Mouse (Mus musculus) splenic B cell, adult 2 months (primary cell): ENCODE results near the gene Psma5.
A peak's percentile ranks its signal among the peaks of the same experiment; 100 is the strongest.
"Not testable (repeated sequence)": the region's sequence is repeated elsewhere in the genome, so short reads cannot be mapped to it uniquely, and the experiment has no call there.

Experiments used
- DNase-seq: peaks from one replicate; pipeline ENCODE4 v3.0.0-alpha.2; 2011; ENCODE audit warnings: low read depth, low spot score
- H3K27me3 ChIP-seq: 2 replicates; pipeline ENCODE4 v1.6.1; 2012; ENCODE audit warnings: mild to moderate bottlenecking, low read length, moderate library complexity, mixed read lengths; ENCODE audit not compliant: control insufficient read depth, poor library complexity, insufficient read depth, severe bottlenecking
- H3K36me3 ChIP-seq: 2 replicates; pipeline ENCODE4 v1.6.1; 2012; ENCODE audit warnings: mild to moderate bottlenecking, low read length, moderate library complexity, mixed read lengths; ENCODE audit not compliant: control insufficient read depth, poor library complexity, insufficient read depth, severe bottlenecking

Psma5 gene

DNA sequence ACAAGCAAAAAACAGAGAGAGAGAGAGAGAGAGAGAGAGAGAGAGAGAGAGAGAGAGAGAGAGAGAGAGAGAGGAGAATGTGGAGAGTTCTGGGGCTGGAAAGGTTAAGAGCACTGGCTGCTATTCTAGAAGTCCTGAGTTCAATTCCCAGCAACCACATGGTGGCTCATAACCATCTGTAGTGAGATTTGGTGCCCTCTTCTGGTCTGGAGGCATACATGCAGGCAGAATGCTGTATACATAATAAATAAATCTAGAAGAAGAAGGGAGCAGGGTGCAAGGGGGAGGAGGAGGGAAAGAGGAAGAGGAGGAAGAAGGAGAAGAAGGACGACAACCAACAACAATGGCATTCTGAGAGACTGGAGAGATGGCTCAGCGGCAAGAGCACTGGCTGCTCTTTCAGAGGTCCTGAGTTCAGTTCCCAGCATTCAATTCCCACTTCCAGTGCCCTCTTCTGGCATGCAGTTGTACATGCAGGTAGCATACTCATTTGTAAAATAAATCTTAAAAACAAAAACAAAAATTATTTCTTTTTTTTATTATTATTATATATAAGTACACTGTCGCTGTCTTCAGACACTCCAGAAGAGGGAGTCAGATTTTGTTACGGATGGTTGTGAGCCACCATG, 19.1 kb upstream of the Psma5 start:
- not testable (repeated sequence) for H3K27me3 ChIP-seq, H3K36me3 ChIP-seq, DNase-seq

DNA sequence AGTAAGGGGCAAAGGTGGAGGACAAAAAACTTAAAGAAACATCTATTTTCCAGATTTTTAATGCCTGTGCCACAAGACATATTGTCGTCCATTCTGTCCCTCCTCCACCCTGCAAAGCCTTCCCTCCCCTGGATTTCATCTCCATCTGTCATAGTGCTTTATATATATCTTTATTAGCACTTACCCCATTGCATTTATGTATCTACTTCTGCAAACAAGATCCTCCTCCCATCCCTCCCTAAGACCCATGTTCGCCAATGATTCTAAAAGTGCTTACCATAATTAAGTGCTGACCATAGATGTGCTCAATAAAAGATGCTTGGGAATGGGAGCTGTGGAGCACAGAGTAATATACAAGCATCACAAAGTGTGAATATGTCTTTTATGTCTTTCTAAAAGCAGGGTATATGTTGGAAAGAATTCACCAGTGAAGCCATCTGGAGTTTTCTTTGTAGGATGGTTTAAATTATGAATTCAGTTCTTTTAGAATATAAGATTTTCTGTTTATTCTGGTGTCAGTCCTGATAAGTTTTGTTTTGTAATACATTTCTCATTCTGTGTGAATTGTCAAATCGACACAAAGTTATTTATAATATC, 15.4 kb upstream of the Psma5 start:
- Histone ChIP-seq H3K36me3 (no peaks in the 10 kb centered on the region), H3K27me3 (no peaks in the 10 kb centered on the region)
- no peak for DNase-seq

GRCm38 (mm10) chr3:108246857-108247256, 9.9 kb upstream of the Psma5 start:
- Histone ChIP-seq H3K27me3 (no peaks in the 10 kb centered on the region), H3K36me3 (no peaks in the 10 kb centered on the region)
- DNase-seq: no peak

DNA sequence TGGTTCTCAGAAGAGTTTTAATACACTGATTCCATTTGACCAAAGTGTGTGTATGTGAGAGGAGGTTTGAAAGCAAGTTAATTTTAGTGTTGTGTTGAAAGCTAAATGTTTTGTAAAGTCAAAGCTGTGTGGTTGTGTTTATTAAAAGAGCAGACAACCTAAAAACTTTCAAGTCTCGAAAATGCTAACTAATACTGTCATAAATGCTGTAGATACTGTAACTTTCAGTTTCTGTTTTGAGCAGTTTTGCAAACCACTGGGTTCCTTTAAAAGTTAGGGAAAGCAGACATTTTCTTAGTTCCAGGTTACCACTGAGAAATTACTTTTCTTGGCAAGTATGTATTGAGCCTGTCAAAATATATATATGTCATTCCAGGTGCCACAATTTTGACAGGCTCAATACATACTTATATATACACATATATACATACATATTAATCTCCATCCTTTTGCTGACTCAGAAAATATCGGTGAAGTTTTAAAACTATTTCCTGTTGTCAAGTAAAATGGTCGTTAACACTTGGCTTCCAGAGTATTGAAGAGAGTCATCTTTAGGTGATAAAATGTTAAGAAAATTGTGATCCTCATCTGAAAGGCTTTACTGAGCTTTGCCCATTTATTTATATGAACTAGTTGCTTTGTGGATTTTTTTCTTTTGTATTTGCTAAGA, 1.2 kb downstream of the Psma5 start:
- 0 out of 2 replicates have a peak, but pooled peaks cover 2% of the 10 kb centered on the region for H3K36me3 ChIP-seq
- DNase-seq: peak; percentile 7
- no peaks in the 10 kb centered on the region for H3K27me3 ChIP-seq

DNA sequence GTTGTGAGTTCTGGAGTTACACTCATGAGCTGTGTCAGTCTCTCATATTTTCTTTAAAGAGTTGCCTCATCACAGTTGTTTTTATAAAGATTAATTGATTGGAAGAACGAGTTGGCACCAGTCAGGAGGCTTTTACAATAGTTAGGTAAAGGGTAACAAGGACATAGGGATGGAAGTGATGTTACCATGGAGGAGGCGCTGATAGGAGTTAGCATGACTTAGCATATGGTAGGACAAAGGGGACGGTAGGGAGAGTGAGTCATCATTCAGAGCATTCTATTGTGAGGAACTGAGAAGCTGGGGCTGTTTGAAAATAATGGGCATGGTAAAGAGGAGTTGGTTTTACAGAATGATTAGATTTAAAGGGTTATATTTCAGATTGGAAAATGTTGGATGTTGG, 2.6 kb downstream of the Psma5 start:
- Histone ChIP-seq H3K36me3 (0 out of 2 replicates have a peak, but pooled peaks cover 4% of the 10 kb centered on the region), H3K27me3 (no peaks in the 10 kb centered on the region)
- no peak for DNase-seq

- DNase-seq, H3K36me3 ChIP-seq, H3K27me3 ChIP-seq: not testable (repeated sequence)
Measured at GRCm38 (mm10) chr3:108279495-108279894, 22.8 kb downstream of the Psma5 start.

DNA sequence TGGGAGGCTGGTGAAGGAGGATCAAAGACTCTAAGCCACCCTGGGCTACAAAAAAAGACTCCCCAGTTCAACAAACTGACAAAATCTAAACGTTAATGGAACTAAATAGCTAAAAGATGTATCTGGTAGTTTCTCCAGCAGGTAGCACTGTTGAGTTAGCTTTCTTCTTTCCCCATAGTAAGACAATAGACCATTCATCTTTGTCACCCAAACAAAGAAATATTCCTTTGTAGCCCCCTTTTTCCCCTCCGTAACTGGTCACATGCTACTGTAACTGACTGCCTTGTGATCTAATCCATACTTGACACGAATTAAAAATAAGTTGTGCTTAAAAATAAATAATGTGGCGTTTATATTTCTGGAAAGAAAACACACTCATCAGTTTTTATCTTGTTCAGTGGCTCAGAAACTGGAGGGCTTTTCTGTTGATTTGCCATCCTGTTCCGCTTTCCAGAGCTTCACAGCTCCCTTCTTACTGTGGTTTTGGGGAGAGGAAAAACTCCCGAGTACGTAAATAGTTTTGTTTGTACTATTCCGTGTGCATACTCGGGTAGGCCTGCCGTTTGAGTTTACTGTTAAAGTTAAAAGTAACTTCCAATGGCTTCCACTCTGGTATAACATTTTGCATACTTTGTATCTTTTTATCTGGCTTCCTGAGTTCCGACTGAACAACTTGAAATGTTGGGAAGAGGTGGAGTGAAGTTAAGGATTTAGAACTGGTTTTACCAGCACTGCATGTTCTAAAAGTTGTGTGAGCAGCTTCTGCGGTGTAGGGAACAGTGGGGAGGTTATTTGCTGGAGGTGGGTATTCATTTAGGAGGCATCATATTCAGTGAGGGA, 25.9 kb downstream of the Psma5 start:
- peak; percentile 56 for DNase-seq
- 0 out of 2 replicates have a peak, but pooled peaks cover 2% of the 10 kb centered on the region for H3K36me3 ChIP-seq
- no peaks in the 10 kb centered on the region; the same call in 1 of the 2 replicates for H3K27me3 ChIP-seq

DNA sequence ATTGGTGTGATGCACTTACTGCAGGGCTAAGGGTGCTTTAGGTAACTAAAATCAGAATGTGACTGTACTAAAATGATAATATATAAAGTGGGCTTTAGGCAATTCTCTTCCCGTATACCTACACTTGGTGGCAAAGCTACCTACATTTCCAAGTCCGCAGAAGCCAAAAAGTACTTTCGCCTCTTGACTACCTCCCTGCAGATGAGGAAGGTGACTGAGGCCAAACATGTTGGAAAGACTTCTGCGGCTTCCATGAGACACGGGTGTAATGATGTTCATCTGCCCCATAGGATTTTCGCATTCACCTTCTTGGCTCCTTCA, 26.5 kb downstream of the Psma5 start:
- Histone ChIP-seq H3K36me3 (no peaks in the 10 kb centered on the region), H3K27me3 (no peaks in the 10 kb centered on the region; the same call in 1 of the 2 replicates)
- DNase-seq: no peak

DNA sequence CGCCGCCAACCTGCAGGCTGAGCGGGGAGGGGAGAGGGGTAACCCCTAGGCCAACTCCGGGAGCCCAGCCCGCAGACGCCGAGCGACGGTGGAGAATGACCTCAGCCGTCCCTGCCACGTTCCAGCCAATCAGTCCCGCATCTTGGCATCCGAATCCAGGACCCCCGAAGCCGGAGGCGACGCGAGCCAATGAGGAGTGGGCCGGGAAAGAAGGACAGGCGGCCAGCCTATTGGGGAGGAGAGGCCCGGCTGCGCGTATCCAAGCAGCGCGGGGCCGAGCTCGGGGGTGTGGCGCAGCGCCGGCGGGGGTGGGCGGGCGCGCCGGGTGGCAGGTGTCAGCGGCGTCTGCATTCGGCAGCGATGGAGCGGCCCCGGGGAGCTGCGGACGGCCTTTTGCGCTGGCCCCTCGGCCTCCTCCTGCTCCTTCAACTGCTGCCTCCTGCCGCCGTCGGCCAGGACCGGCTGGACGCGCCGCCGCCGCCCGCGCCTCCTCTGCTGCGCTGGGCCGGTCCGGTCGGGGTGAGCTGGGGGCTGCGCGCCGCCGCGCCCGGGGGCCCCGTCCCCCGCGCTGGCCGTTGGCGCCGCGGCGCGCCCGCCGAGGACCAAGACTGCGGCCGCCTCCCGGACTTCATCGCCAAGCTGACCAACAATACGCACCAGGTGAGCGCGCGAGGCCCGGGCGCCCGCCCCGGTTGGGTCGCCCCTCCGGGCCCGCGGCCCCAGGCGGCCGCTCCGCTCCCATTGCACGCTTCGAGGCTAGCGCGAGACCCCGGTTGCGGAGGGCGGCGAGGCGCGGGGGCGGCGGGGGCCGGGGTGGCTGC, 27.3 kb downstream of the Psma5 start, which contains the start of gene Sort1:
Gene Sort1, plus strand, starts transcription at position 302 of the 821 bp plus-strand sequence.
- DNase-seq: peak; percentile 45
- no peaks in the 10 kb centered on the region; the same call in 1 of the 2 replicates for H3K27me3 ChIP-seq
- no peaks in the 10 kb centered on the region for H3K36me3 ChIP-seq

DNA sequence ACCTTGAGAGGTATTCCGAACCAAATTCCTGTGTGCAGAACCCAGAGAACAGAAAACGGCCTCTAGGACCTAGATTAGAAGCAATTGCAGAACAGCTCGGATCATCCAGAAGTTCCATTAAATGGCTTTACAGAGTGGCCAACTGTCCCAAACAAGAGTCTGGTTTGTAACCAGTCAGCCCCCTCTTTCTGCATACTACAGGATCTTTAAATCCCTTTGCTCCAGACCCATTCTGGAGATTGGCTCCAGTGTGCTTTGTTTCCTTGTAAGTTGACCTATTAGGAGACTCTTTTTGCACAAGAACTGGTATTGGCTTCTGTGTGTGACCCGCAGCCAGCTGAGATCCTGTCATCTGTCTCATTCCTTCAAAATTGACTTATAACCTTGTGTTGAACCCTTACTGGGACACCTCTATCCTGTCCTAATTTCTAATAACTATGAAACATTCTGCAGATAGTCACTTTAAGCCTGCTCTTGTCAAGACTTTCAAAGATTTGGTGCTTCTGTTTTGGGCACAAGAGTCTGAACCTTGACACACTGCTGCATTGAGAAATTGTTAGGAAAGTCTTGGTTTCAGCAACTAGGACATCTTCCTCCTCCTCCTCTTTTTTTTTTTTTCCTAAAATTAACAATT, 28.5 kb downstream of the Psma5 start:
- H3K27me3 ChIP-seq: no peaks in the 10 kb centered on the region; the same call in 1 of the 2 replicates
- H3K36me3 ChIP-seq: no peaks in the 10 kb centered on the region
- no peak for DNase-seq

- DNase-seq: no peak
- Histone ChIP-seq H3K36me3 (no peaks in the 10 kb centered on the region), H3K27me3 (no peaks in the 10 kb centered on the region; the same call in 1 of the 2 replicates)
Measured at GRCm38 (mm10) chr3:108286671-108287439, 30.1 kb downstream of the Psma5 start.

DNA sequence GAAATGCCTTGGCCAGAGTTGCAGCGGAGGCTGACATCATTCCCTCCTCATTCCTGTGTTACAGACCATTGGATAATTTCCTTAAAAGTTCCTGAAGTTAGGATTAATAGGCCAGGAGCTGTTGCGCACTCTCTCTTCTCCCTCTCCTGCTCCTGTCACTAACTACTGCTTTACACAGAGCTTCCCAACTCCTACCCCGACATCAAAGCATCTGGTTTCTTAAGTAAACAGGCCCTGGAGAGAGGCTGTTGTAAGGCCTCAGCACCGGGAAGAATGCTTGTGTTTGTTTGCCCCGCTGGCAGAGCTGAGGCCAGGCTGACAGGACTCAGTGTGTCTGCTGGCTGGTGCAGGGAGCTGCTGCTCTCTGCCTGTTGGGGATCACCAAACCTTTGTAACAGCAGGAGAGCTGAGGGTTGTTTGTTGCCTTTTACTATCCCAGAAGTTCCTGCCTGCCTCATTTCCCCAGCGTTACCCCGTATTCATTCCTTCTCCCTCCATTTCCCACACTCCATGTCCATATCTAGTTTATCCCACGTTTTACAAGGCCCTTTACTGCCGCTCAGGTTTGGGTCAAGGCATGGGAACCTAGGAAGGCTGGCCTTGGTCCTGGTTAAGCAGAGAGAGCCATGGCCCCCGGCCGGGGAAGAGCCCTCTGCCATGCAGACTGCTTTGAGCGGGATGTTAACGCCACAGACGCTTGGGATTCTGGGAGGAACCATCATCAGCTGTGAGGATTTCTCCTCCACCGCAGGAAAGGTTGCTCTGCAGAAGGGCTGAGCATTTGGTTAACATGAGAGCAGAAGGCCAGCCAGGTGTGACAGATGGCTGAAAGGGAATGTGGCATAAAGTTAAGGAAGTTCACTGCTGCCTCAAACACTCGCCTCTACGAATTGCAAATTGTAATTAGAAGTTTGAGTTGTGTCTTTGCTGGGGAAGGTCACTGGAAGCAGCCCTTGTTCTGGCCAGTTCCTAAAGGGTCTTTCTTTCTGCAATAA, 31.4 kb downstream of the Psma5 start:
- H3K36me3 ChIP-seq: no peaks in the 10 kb centered on the region
- no peaks in the 10 kb centered on the region; the same call in 1 of the 2 replicates for H3K27me3 ChIP-seq
- no peak for DNase-seq
